Mouse (Mus musculus): ENCODE measurements around the gene Tcta. TPM values are rescaled to one million over a fixed set of nuclear protein-coding genes. Genes with fewer than 3 reads are reported as not detected.
A peak's percentile ranks its signal among the peaks of the same experiment; 100 is the strongest.

Tcta gene
- total and polyA plus RNA-seq, 3 experiments, result 3.0 to 8.7 (median 7.3) TPM

DNA sequence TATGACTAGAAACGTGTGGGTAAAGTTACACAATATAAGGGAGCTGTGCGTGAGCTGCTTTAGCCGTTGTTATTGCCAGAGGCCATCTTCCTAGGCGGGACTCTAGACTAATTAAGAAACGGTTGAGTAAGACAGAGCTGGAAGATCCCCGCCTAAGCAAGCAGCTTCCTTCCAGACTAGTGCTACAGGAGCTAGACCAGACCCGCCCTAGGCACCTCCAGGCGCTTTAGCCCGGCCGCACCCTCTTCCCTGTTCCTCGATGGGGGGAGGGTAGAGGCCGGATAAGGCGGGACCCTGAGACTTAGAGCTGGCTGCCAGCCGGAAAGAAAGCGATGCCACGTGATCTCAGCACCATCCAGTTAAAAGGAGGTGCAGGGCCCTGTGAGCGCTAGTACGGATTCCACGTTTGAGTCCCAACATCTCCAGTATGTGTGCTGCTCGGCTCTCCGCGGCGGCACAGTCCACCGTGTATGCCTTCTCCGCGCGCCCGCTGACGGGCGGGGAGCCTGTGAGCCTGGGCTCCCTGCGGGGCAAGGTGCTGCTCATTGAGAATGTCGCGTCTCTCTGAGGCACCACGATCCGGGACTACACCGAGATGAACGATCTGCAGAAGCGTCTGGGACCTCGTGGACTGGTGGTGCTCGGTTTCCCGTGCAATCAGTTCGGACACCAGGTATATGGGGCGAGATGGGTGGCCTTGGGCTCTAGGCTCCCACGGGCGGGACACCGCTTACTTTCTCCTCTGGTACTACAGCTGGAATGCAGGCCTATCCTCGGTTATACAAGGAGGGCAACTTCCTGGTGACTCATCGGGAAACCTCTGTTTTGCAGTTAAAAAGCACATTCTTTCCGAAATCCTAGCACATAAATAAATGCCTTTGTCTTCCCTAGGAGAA is 33.2 kb upstream of the Tcta start, which contains the start of gene Gpx1:
Gene Gpx1, plus strand, starts transcription at position 18 of the 896 bp plus-strand sequence.
- H3K79me2 ChIP-seq (replicated peaks; ENCODE audit: control insufficient read depth, extremely low read depth, insufficient read depth, poor library complexity, severe bottlenecking), result peaks cover 10% of the 10 kb centered on the region
- H3K4me1 ChIP-seq (ENCODE audit: control insufficient read depth in 1 of 2, insufficient read depth in 2 of 2), result peaks cover 14 to 38% of the 10 kb centered on the region in 2 experiments
- peaks cover 17 to 39% of the 10 kb centered on the region in 2 experiments for H3K36me3 ChIP-seq (replicated peaks in 1 of 2; ENCODE audit: control insufficient read depth in 1 of 2, insufficient read depth in 1 of 2, low read length in 1 of 2)
- peak within 1 kb of the TSS; percentile 75 for H3K4me2 ChIP-seq (ENCODE audit: insufficient read depth, low read depth, poor library complexity, severe bottlenecking)
- H3K9ac ChIP-seq (ENCODE audit: insufficient read depth, low read depth), result peak within 1 kb of the TSS; percentile 81
- peak within 1 kb of the TSS; percentile 81 for H3K27ac ChIP-seq (ENCODE audit: insufficient read depth, low read depth)
- peak; percentile 97 for DNase-seq (ENCODE audit: extremely low read depth)
- TF ChIP-seq JUND (conservative IDR thresholded peaks at IDR 0.05; ENCODE audit: low read depth, low read length) (no peak), EP300 (IDR thresholded peaks at IDR 0.05; ENCODE audit: low read length) (no peak; the same call in 1 of the 2 replicates), MAX (IDR thresholded peaks at IDR 0.05; ENCODE audit: low read length) (peak; percentile 97), BHLHE40 (IDR thresholded peaks at IDR 0.05; ENCODE audit: low read depth, low read length) (peak; percentile 87), ZC3H11A (IDR thresholded peaks at IDR 0.05; ENCODE audit: low read depth, low read length) (no peak), ETS1 (conservative IDR thresholded peaks at IDR 0.05; ENCODE audit: low read depth, low read length) (no peak), MAZ (IDR thresholded peaks at IDR 0.05; ENCODE audit: low read depth, low read length) (no peak), IRF4 (IDR thresholded peaks at IDR 0.05; ENCODE audit: low read depth, low read length) (no peak; the same call in none of the 2 replicates), POLR2AphosphoS2 (IDR thresholded peaks at IDR 0.05; ENCODE audit: low read depth, low read length) (peak; percentile 98), NRF1 (IDR thresholded peaks at IDR 0.05; ENCODE audit: low read depth, low read length) (peak; percentile 39; the same call in 1 of the 2 replicates), MEF2A (IDR thresholded peaks at IDR 0.05; ENCODE audit: borderline replicate concordance, low read depth, low read length) (peak; percentile 55; the same call in 1 of the 2 replicates), TBP (conservative IDR thresholded peaks at IDR 0.05; ENCODE audit: low read depth, low read length) (peak; percentile 97), TCF12 (IDR thresholded peaks at IDR 0.05; ENCODE audit: low read depth, low read length) (peak; percentile 90), MYC (IDR thresholded peaks at IDR 0.05; ENCODE audit: low read depth, low read length) (0 out of 2 replicates have a peak, but pooled peaks have one; percentile 71), ZNF384 (IDR thresholded peaks at IDR 0.05; ENCODE audit: low read depth, low read length) (no peak), USF1 (IDR thresholded peaks at IDR 0.05; ENCODE audit: low read depth, low read length) (peak; percentile 94), HCFC1 (IDR thresholded peaks at IDR 0.05; ENCODE audit: low read depth, low read length) (peak; percentile 78), CHD2 (IDR thresholded peaks at IDR 0.05; ENCODE audit: low read length) (peak; percentile 89), MXI1 (IDR thresholded peaks at IDR 0.05; ENCODE audit: low read depth, low read length) (peak; percentile 95), POLR2A (IDR thresholded peaks at IDR 0.05; ENCODE audit: low read depth, low read length) (peak; percentile 100), NELFE (IDR thresholded peaks at IDR 0.05; ENCODE audit: low read depth, low read length) (peak; percentile 98), KAT2A (IDR thresholded peaks at IDR 0.05; ENCODE audit: insufficient replicate concordance, low read length) (0 out of 2 replicates have a peak, but pooled peaks have one; percentile 45), GABPA (IDR thresholded peaks at IDR 0.05; ENCODE audit: insufficient replicate concordance, low read depth, low read length) (no peak), ZMIZ1 (IDR thresholded peaks at IDR 0.05; ENCODE audit: low read depth, low read length) (peak; percentile 99), E2F4 (IDR thresholded peaks at IDR 0.05; ENCODE audit: insufficient replicate concordance, low read depth, low read length) (no peak), RAD21 (IDR thresholded peaks at IDR 0.05; ENCODE audit: low read depth, low read length) (no peak), ELF1 (IDR thresholded peaks at IDR 0.05; ENCODE audit: low read depth, low read length) (peak; percentile 91), JUN (IDR thresholded peaks at IDR 0.05; ENCODE audit: insufficient read depth, low read depth, low read length) (no peak), USF2 (conservative IDR thresholded peaks at IDR 0.05; ENCODE audit: low read depth, low read length) (peak; percentile 92), PAX5 (IDR thresholded peaks at IDR 0.05; ENCODE audit: low read length) (no peak), CTCF (conservative IDR thresholded peaks at IDR 0.05 in 1 of 2, IDR thresholded peaks at IDR 0.05 in 1 of 2; ENCODE audit: low read depth in 2 of 2, low read length in 2 of 2) (no peak), CHD1 (IDR thresholded peaks at IDR 0.05; ENCODE audit: low read depth, low read length) (no peak), SMC3 (IDR thresholded peaks at IDR 0.05; ENCODE audit: low read depth, low read length) (no peak), RCOR1 (conservative IDR thresholded peaks at IDR 0.05; ENCODE audit: low read depth, low read length) (0 out of 2 replicates have a peak, but pooled peaks have one; percentile 14), SIN3A (IDR thresholded peaks at IDR 0.05; ENCODE audit: low read length) (peak; percentile 93), UBTF (IDR thresholded peaks at IDR 0.05; ENCODE audit: low read depth, low read length) (peak; percentile 86)
- no peaks in the 10 kb centered on the region for H3K27me3 ChIP-seq (replicated peaks)
- in situ Hi-C loops (cut with MboI; ENCODE audit: low pct_ligation_motif_present, low pct_unique_long_range_greater_than_20kb, low sequenced_read_pairs), result no loop called here
- peak within 1 kb of the TSS; percentile 87 to 91 (median 89) for H3K4me3 ChIP-seq (replicated peaks in 1 of 3; ENCODE audit: low read depth in 2 of 3, low read length in 2 of 3, poor library complexity in 1 of 3)
- dilution Hi-C loops (cut with MboI; ENCODE audit: extremely low pct_ligation_motif_present, extremely low pct_unique_long_range_greater_than_20kb, low sequenced_read_pairs), result no loop called here
- no peaks in the 10 kb centered on the region for H3K9me3 ChIP-seq (replicated peaks; ENCODE audit: low read length)
